Mouse (Mus musculus): Measurements from ENCODE around the gene Mcu. TPM values are rescaled to one million over a fixed set of nuclear protein-coding genes. Genes with fewer than 3 reads are reported as not detected.

Gene Mcu
- total and polyA plus RNA-seq, 3 experiments: 4.9 to 5.7 (median 5.3) TPM

- DNase-seq (ENCODE audit: extremely low read depth): no peak
- H3K4me1 ChIP-seq (ENCODE audit: control insufficient read depth in 1 of 2, insufficient read depth in 2 of 2): 0 out of 4 replicates have a peak, but pooled peaks cover 0 to under 1% of the 10 kb centered on the region in 2 experiments
- dilution Hi-C loops (cut with MboI; ENCODE audit: extremely low pct_ligation_motif_present, extremely low pct_unique_long_range_greater_than_20kb, low sequenced_read_pairs): no loop called here
- H3K9me3 ChIP-seq (replicated peaks; ENCODE audit: low read length): no peaks in the 10 kb centered on the region
- in situ Hi-C loops (cut with MboI; ENCODE audit: low pct_ligation_motif_present, low pct_unique_long_range_greater_than_20kb, low sequenced_read_pairs): no loop called here
- H3K27me3 ChIP-seq (replicated peaks): no peaks in the 10 kb centered on the region
- no peak overlapping the region for H3K27ac ChIP-seq (ENCODE audit: insufficient read depth, low read depth)
- no peaks in the 10 kb centered on the region for H3K79me2 ChIP-seq (replicated peaks; ENCODE audit: control insufficient read depth, extremely low read depth, insufficient read depth, poor library complexity, severe bottlenecking)
- H3K9ac ChIP-seq (ENCODE audit: insufficient read depth, low read depth): no peak overlapping the region
- peaks cover 0 to 16% of the 10 kb centered on the region in 2 experiments for H3K36me3 ChIP-seq (replicated peaks in 1 of 2; ENCODE audit: control insufficient read depth in 1 of 2, insufficient read depth in 1 of 2, low read length in 1 of 2)
- TF ChIP-seq NRF1 (IDR thresholded peaks at IDR 0.05; ENCODE audit: low read depth, low read length) (no peak), POLR2AphosphoS2 (IDR thresholded peaks at IDR 0.05; ENCODE audit: low read depth, low read length) (no peak), ZMIZ1 (IDR thresholded peaks at IDR 0.05; ENCODE audit: low read depth, low read length) (no peak), CTCF (conservative IDR thresholded peaks at IDR 0.05 in 1 of 2, IDR thresholded peaks at IDR 0.05 in 1 of 2; ENCODE audit: low read depth in 2 of 2, low read length in 2 of 2) (no peak), HCFC1 (IDR thresholded peaks at IDR 0.05; ENCODE audit: low read depth, low read length) (no peak), JUND (conservative IDR thresholded peaks at IDR 0.05; ENCODE audit: low read depth, low read length) (no peak), MEF2A (IDR thresholded peaks at IDR 0.05; ENCODE audit: borderline replicate concordance, low read depth, low read length) (no peak), IRF4 (IDR thresholded peaks at IDR 0.05; ENCODE audit: low read depth, low read length) (no peak), SIN3A (IDR thresholded peaks at IDR 0.05; ENCODE audit: low read length) (no peak), KAT2A (IDR thresholded peaks at IDR 0.05; ENCODE audit: insufficient replicate concordance, low read length) (no peak), PAX5 (IDR thresholded peaks at IDR 0.05; ENCODE audit: low read length) (no peak), RAD21 (IDR thresholded peaks at IDR 0.05; ENCODE audit: low read depth, low read length) (no peak), UBTF (IDR thresholded peaks at IDR 0.05; ENCODE audit: low read depth, low read length) (no peak)
- H3K4me3 ChIP-seq (replicated peaks in 1 of 3; ENCODE audit: low read depth in 2 of 3, low read length in 2 of 3, poor library complexity in 1 of 3): no peak overlapping the region
- H3K4me2 ChIP-seq (ENCODE audit: insufficient read depth, low read depth, poor library complexity, severe bottlenecking): no peak overlapping the region
These were observed 161.9 kb downstream of the Mcu start for GRCm38 (mm10) chr10:59454631-59455030.

GRCm38 (mm10) chr10:59451839-59452238, 164.7 kb downstream of the Mcu start:
- H3K79me2 ChIP-seq (replicated peaks; ENCODE audit: control insufficient read depth, extremely low read depth, insufficient read depth, poor library complexity, severe bottlenecking): no peaks in the 10 kb centered on the region
- H3K9me3 ChIP-seq (replicated peaks; ENCODE audit: low read length): no peaks in the 10 kb centered on the region
- in situ Hi-C loops (cut with MboI; ENCODE audit: low pct_ligation_motif_present, low pct_unique_long_range_greater_than_20kb, low sequenced_read_pairs) (no loop called here), dilution Hi-C loops (cut with MboI; ENCODE audit: extremely low pct_ligation_motif_present, extremely low pct_unique_long_range_greater_than_20kb, low sequenced_read_pairs) (no loop called here)
- TF ChIP-seq ZC3H11A (IDR thresholded peaks at IDR 0.05; ENCODE audit: low read depth, low read length) (peak; percentile 25; the same call in 1 of the 2 replicates), CHD2 (IDR thresholded peaks at IDR 0.05; ENCODE audit: low read length) (no peak), SMC3 (IDR thresholded peaks at IDR 0.05; ENCODE audit: low read depth, low read length) (peak; percentile 74), CTCF (conservative IDR thresholded peaks at IDR 0.05 in 1 of 2, IDR thresholded peaks at IDR 0.05 in 1 of 2; ENCODE audit: low read depth in 2 of 2, low read length in 2 of 2) (peak; percentile 28 to 69; a peak in 3 of 4 replicates), RAD21 (IDR thresholded peaks at IDR 0.05; ENCODE audit: low read depth, low read length) (peak; percentile 70), BHLHE40 (IDR thresholded peaks at IDR 0.05; ENCODE audit: low read depth, low read length) (no peak)
- H3K27me3 ChIP-seq (replicated peaks): no peaks in the 10 kb centered on the region
- H3K4me1 ChIP-seq (ENCODE audit: control insufficient read depth in 1 of 2, insufficient read depth in 2 of 2): 0 out of 4 replicates have a peak, but pooled peaks cover 0 to 2% of the 10 kb centered on the region in 2 experiments
- no peak overlapping the region for H3K27ac ChIP-seq (ENCODE audit: insufficient read depth, low read depth)
- H3K36me3 ChIP-seq (replicated peaks in 1 of 2; ENCODE audit: control insufficient read depth in 1 of 2, insufficient read depth in 1 of 2, low read length in 1 of 2): peaks cover 0 to 17% of the 10 kb centered on the region in 2 experiments
- DNase-seq (ENCODE audit: extremely low read depth): peak; percentile 35
- H3K4me3 ChIP-seq (replicated peaks in 1 of 3; ENCODE audit: low read depth in 2 of 3, low read length in 2 of 3, poor library complexity in 1 of 3): no peak overlapping the region
- no peak overlapping the region for H3K4me2 ChIP-seq (ENCODE audit: insufficient read depth, low read depth, poor library complexity, severe bottlenecking)
- no peak overlapping the region for H3K9ac ChIP-seq (ENCODE audit: insufficient read depth, low read depth)
